Mouse (Mus musculus) gastrocnemius, adult 18-20 months (tissue): Measurements from ENCODE around the gene Prc1. TPM values are rescaled to one million over a fixed set of nuclear protein-coding genes. Genes with fewer than 3 reads are reported as not detected.

ENCODE experiments used
- DNase-seq: peaks from one replicate; pipeline ENCODE4 v3.0.0; 2021; ENCODE audit warnings: low spot score
- total RNA-seq, 2 experiments: library from RNA; stranded (reverse); gene quantifications; 2 replicates each; pipeline ENCODE4 v1.2.3; 2021

Prc1 gene
- total RNA-seq, 2 experiments from 2014 or later = 0.19 TPM; not detected in 1

- no peak for DNase-seq
Observed at GRCm38 (mm10) chr7:80331433-80331832, 37.2 kb downstream of the Prc1 start.

GRCm38 (mm10) chr7:80334848-80335247, 40.6 kb downstream of the Prc1 start:
- DNase-seq = no peak

GRCm38 (mm10) chr7:80336932-80337331, 42.7 kb downstream of the Prc1 start:
- DNase-seq = no peak

GRCm38 (mm10) chr7:80339371-80339770, 45.1 kb downstream of the Prc1 start:
- peak; percentile 22 for DNase-seq

- peak; percentile 99 for DNase-seq
Observed at GRCm38 (mm10) chr7:80339793-80340628, 45.8 kb downstream of the Prc1 start.

GRCm38 (mm10) chr7:80340793-80341192, 46.5 kb downstream of the Prc1 start, which contains the start of gene Unc45a:
Unc45a (minus strand) TSS chr7:80341005.
- peak; percentile 73 for DNase-seq

GRCm38 (mm10) chr7:80341793-80342192, 47.5 kb downstream of the Prc1 start:
- DNase-seq = no peak

GRCm38 (mm10) chr7:80342858-80343257, 48.6 kb downstream of the Prc1 start, which contains the start of gene Hddc3:
Hddc3 (plus strand) TSS chr7:80343104.
- DNase-seq = peak; percentile 93

- no peak for DNase-seq
Observed at GRCm38 (mm10) chr7:80343270-80344018, 49.2 kb downstream of the Prc1 start.

GRCm38 (mm10) chr7:80346173-80346572, 51.9 kb downstream of the Prc1 start:
- DNase-seq = no peak

GRCm38 (mm10) chr7:80346830-80347229, 52.6 kb downstream of the Prc1 start:
- no peak for DNase-seq

- no peak for DNase-seq
Observed at GRCm38 (mm10) chr7:80347670-80348586, 53.7 kb downstream of the Prc1 start.

- DNase-seq = no peak
Observed at GRCm38 (mm10) chr7:80350808-80351207, 56.6 kb downstream of the Prc1 start.

- peak; percentile 71 for DNase-seq
Observed at GRCm38 (mm10) chr7:80352920-80353319, 58.7 kb downstream of the Prc1 start.

GRCm38 (mm10) chr7:80356351-80356750, 62.1 kb downstream of the Prc1 start:
- no peak for DNase-seq

GRCm38 (mm10) chr7:80357156-80357555, 62.9 kb downstream of the Prc1 start:
- DNase-seq = no peak

GRCm38 (mm10) chr7:80358039-80358438, 63.8 kb downstream of the Prc1 start:
- DNase-seq = no peak

GRCm38 (mm10) chr7:80360435-80360834, 66.2 kb downstream of the Prc1 start:
- DNase-seq = no peak

- peak; percentile 65 for DNase-seq
Observed at GRCm38 (mm10) chr7:80365759-80366158, 71.5 kb downstream of the Prc1 start.
